Mouse (Mus musculus) layer of hippocampus, adult 9-10 months (tissue): ENCODE measurements around the gene Asb14.

Experiments used
- DNase-seq: peaks from one replicate; pipeline ENCODE4 v3.0.0; 2022; ENCODE audit warnings: low spot score

Asb14 gene

GRCm38 (mm10) chr14:26960518-26960917, 66.2 kb downstream of the Asb14 start:
- no peak for DNase-seq
